Mouse (Mus musculus) midbrain, postnatal 0 days (tissue): Measurements from ENCODE around the gene Pef1. TPM values are rescaled to one million over a fixed set of nuclear protein-coding genes. Genes with fewer than 3 reads are reported as not detected.

Experiments used
- ATAC-seq: fragments of 200-750 bp; cut with Nextera tagmentation; 2 replicates; pipeline ENCODE4 v1.8.0; 2017; ENCODE audit warnings: moderate number of reproducible peaks, mild to moderate bottlenecking, moderate TSS enrichment, moderate library complexity; ENCODE audit not compliant: low FRiP score
- DNase-seq: peaks from one replicate; pipeline ENCODE4 v3.0.0-alpha.2; 2015; ENCODE audit warnings: low spot score
- H3K27ac ChIP-seq: fragments of 300-500 bp; sonication (generic); 2 replicates; pipeline ENCODE4 v1.5.1; 2014; ENCODE audit warnings: low read depth, mild to moderate bottlenecking, low read length, mixed read lengths
- H3K27me3 ChIP-seq: fragments of 300-500 bp; sonication (generic); 2 replicates; pipeline ENCODE4 v1.6.1; 2014; ENCODE audit warnings: low read length, control low read depth, mixed read lengths; ENCODE audit not compliant: insufficient read depth
- H3K36me3 ChIP-seq: fragments of 300-500 bp; sonication (generic); 2 replicates; pipeline ENCODE4 v1.6.1; 2014; ENCODE audit warnings: low read length, control low read depth, mixed read lengths; ENCODE audit not compliant: insufficient read depth
- H3K4me1 ChIP-seq: fragments of 300-500 bp; sonication (generic); 2 replicates; pipeline ENCODE4 v1.6.1; 2014; ENCODE audit warnings: mild to moderate bottlenecking, control low read depth, antibody characterized with exemption, low read length, mixed read lengths; ENCODE audit not compliant: insufficient read depth
- H3K4me2 ChIP-seq: fragments of 300-500 bp; sonication (generic); 2 replicates; pipeline ENCODE4 v1.6.1; 2014; ENCODE audit warnings: low read depth, mild to moderate bottlenecking, low read length, mixed read lengths; ENCODE audit not compliant: poor library complexity, severe bottlenecking
- H3K4me3 ChIP-seq: fragments of 300-500 bp; sonication (generic); 2 replicates; pipeline ENCODE4 v1.5.1; 2014; ENCODE audit warnings: low read depth, mild to moderate bottlenecking, low read length, moderate library complexity
- H3K9ac ChIP-seq: fragments of 300-500 bp; sonication (generic); replicated peaks from 2 replicates; pipeline ENCODE4 v1.6.1; 2014; ENCODE audit warnings: mild to moderate bottlenecking, low read length, moderate library complexity, mixed read lengths; ENCODE audit not compliant: poor library complexity, severe bottlenecking
- H3K9me3 ChIP-seq: fragments of 300-500 bp; sonication (generic); 2 replicates; pipeline ENCODE4 v1.6.1; 2016; ENCODE audit warnings: low read length, control low read depth
- CTCF ChIP-seq: IDR thresholded peaks from 2 replicates; pipeline ENCODE4 v1.5.1; 2016; ENCODE audit warnings: antibody characterized with exemption, mild to moderate bottlenecking
- WGBS: fragments of 180-500 bp; shearing (Covaris S2); extraction: QIAGEN DNeasy Blood & Tissue Kit; methylation state at CpG from one replicate; pipeline ENCODE4 v1.1.7; 2014; 5-methylcytosine and 5-hydroxymethylcytosine counted together
- polyA plus RNA-seq: library from polyadenylated mRNA; unstranded; fragments of >200 nt; fragmentation: Nextera tagmentation; extraction: Ambion mirVana; gene quantifications from 2 replicates; pipeline ENCODE4 v1.2.1, GENCODE M21; 2015
- total RNA-seq: library from RNA; depleted of rRNA; stranded (reverse); fragments of >200 nt; gene quantifications from 2 replicates; pipeline ENCODE4 v1.2.3, GENCODE M21; 2014

Gene Pef1
- total and polyA plus RNA-seq, 2 experiments from 2014 or later, result 59.5 to 61.5 TPM

DNA sequence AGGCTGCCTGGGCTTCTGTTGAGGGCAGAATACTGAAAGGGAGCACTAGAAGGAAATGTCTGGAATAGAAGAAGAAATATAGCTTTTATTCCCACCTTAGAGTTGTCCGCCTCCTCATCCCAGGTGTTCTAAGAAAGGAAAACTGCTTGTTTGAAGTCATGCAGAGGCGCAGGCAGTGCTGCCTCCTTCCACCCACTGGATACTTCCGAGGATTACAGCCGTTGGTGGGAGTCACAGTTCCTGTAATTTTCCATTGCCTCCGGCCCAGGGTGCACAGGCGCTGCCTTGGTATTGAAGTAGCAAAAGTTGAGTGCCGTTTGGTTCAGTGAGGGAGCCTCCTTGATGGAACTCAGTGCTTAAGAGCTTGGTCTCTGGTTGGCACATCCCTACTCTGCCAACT lies 7.7 kb downstream of the Pef1 start:
- no peak for TF ChIP-seq CTCF
- 87% methylated on average over 7 of the region's 7 CpGs for WGBS
- Histone ChIP-seq H3K4me1 (no peaks in the 10 kb centered on the region), H3K27me3 (no peaks in the 10 kb centered on the region), H3K27ac (no peak overlapping the region), H3K4me3 (no peak overlapping the region), H3K9ac (no peak overlapping the region), H3K36me3 (no peaks in the 10 kb centered on the region), H3K9me3 (no peaks in the 10 kb centered on the region), H3K4me2 (no peak overlapping the region)
- DNase-seq (no peak), ATAC-seq (no peak)

- H3K4me2 ChIP-seq, result no peak overlapping the region
- H3K4me3 ChIP-seq, result no peak overlapping the region
- no peaks in the 10 kb centered on the region for H3K27me3 ChIP-seq
- ATAC-seq (no peak), DNase-seq (no peak)
- no peak for TF ChIP-seq CTCF
- 71% methylated on average over 7 of the region's 7 CpGs for WGBS
- H3K36me3 ChIP-seq, result peaks cover 4% of the 10 kb centered on the region; the same call in 1 of the 2 replicates
- no peaks in the 10 kb centered on the region for H3K4me1 ChIP-seq
- no peak overlapping the region for H3K9ac ChIP-seq
- H3K27ac ChIP-seq, result no peak overlapping the region
- no peaks in the 10 kb centered on the region for H3K9me3 ChIP-seq
Measured at GRCm38 (mm10) chr4:130112299-130112698, 9.9 kb downstream of the Pef1 start.

- WGBS, result 97% methylated on average over 1 of the region's 1 CpGs
- Histone ChIP-seq H3K9ac (no peak overlapping the region), H3K4me2 (no peak overlapping the region), H3K36me3 (peaks cover 4% of the 10 kb centered on the region; the same call in 1 of the 2 replicates), H3K4me3 (no peak overlapping the region), H3K27me3 (no peaks in the 10 kb centered on the region), H3K4me1 (no peaks in the 10 kb centered on the region), H3K9me3 (no peaks in the 10 kb centered on the region), H3K27ac (no peak overlapping the region)
- TF ChIP-seq CTCF, result no peak
- no peak for ATAC-seq
- DNase-seq, result no peak
Measured at GRCm38 (mm10) chr4:130112732-130113131, 10.4 kb downstream of the Pef1 start.

GRCm38 (mm10) chr4:130120752-130121151 lies 18.4 kb downstream of the Pef1 start:
- H3K27me3 ChIP-seq, result no peaks in the 10 kb centered on the region
- 64% methylated on average over 4 of the region's 4 CpGs for WGBS

GRCm38 (mm10) chr4:130121560-130121959 lies 19.2 kb downstream of the Pef1 start:
- ATAC-seq (no peak), DNase-seq (no peak)
- H3K9ac ChIP-seq, result no peak overlapping the region
- no peaks in the 10 kb centered on the region for H3K27me3 ChIP-seq
- H3K4me3 ChIP-seq, result no peak overlapping the region
- no peak overlapping the region for H3K27ac ChIP-seq
- WGBS, result 76% methylated on average over 8 of the region's 8 CpGs
- H3K4me2 ChIP-seq, result no peak overlapping the region
- no peaks in the 10 kb centered on the region; the same call in 1 of the 2 replicates for H3K4me1 ChIP-seq
- TF ChIP-seq CTCF, result no peak
- H3K36me3 ChIP-seq, result peaks cover 40% of the 10 kb centered on the region
- no peaks in the 10 kb centered on the region for H3K9me3 ChIP-seq

More at GRCm38 (mm10) chr4:130120752-130121151, 18.4 kb downstream of the Pef1 start:
- no peak overlapping the region for H3K4me3 ChIP-seq
- H3K36me3 ChIP-seq, result peaks cover 32% of the 10 kb centered on the region
- H3K9me3 ChIP-seq, result no peaks in the 10 kb centered on the region
- ATAC-seq (no peak), DNase-seq (no peak)
- no peak for TF ChIP-seq CTCF
- no peaks in the 10 kb centered on the region; the same call in 1 of the 2 replicates for H3K4me1 ChIP-seq
- no peak overlapping the region for H3K27ac ChIP-seq
- no peak overlapping the region for H3K4me2 ChIP-seq
- no peak overlapping the region for H3K9ac ChIP-seq

GRCm38 (mm10) chr4:130123020-130123419 lies 20.7 kb downstream of the Pef1 start:
- no peaks in the 10 kb centered on the region; the same call in 1 of the 2 replicates for H3K4me1 ChIP-seq
- 87% methylated on average over 5 of the region's 5 CpGs for WGBS
- ATAC-seq, result no peak
- DNase-seq, result no peak
- no peak for TF ChIP-seq CTCF
- H3K27me3 ChIP-seq, result no peaks in the 10 kb centered on the region
- no peak overlapping the region for H3K4me2 ChIP-seq
- H3K4me3 ChIP-seq, result no peak overlapping the region
- H3K9ac ChIP-seq, result no peak overlapping the region
- no peak overlapping the region for H3K27ac ChIP-seq
- H3K9me3 ChIP-seq, result no peaks in the 10 kb centered on the region
- peaks cover 51% of the 10 kb centered on the region for H3K36me3 ChIP-seq
